Mouse (Mus musculus): ENCODE measurements around the gene Pitpnm3.

DNA sequence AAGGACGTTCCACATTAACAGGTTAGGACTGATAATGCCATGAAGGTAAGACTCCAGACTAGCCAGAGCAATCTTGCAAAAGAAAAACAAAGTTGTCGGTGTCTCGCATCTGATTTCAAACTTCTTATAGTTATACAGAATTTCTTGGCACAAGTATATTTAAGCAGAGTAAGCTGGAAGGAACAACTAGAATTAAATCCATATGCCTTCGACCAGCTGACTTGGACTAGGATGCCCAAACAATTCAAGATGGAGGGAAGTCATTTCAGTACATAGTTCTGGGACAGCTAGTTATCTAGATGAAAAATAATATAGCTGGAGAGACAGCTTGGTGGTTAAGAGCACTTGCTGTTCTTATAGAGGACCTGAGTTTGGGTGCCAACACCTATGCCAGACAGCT lies 34.6 kb downstream of the Pitpnm3 start:
- TF ChIP-seq CTCF (IDR thresholded peaks at IDR 0.05; ENCODE audit: borderline replicate concordance, insufficient read depth, low read depth, low read length) (no peak), POLR2A (IDR thresholded peaks at IDR 0.05; ENCODE audit: borderline replicate concordance, insufficient read depth, low read length) (no peak)

Measured in cerebellum, adult 2 months (tissue).